Mouse (Mus musculus) small intestine, adult 2 months (tissue): ENCODE results near the gene Fabp6.

Experiments
- CTCF ChIP-seq: fragments of 200-500 bp; IDR thresholded peaks from 2 replicates; pipeline ENCODE4 v1.5.1; 2012; ENCODE audit warnings: low read depth, mild to moderate bottlenecking, control low read depth, inconsistent platforms, low read length, moderate library complexity, mixed read lengths; ENCODE audit not compliant: insufficient replicate concordance, insufficient read length; ENCODE audit errors: extremely low read depth
- POLR2A ChIP-seq: fragments of 200-500 bp; IDR thresholded peaks from 2 replicates; pipeline ENCODE4 v1.6.1; 2012; ENCODE audit warnings: low read depth, mild to moderate bottlenecking, control low read depth, inconsistent platforms, low read length, moderate library complexity

DNA sequence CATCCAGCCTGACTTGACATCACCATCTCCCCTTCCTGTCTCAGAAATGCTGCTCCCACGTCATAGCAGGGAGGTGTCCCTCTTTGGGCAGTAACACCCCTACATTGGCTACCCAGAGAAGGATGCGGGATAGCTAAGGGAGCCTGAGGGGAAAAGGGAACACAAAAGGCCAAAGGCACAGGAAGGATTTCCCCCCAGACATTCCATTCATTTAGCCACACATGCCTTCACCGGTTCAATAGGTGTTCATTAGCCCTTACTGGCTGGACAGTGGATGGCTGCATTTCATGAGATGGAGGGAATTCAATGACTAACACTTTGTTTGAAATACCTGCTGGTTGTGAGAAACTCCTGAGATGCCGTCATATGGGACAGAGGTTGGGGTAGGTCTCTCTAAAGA lies 54.7 kb downstream of the Fabp6 start:
- TF ChIP-seq POLR2A (no peak), CTCF (no peak)
